Mouse (Mus musculus) G1E (cell line): ENCODE data around the gene Chpf.

Experiments
- CTCF ChIP-seq: IDR thresholded peaks from 2 replicates; pipeline ENCODE4 v1.5.1; 2012; ENCODE audit warnings: low read depth, low read length, inconsistent platforms, mixed read lengths
- GATA1 ChIP-seq: IDR thresholded peaks from 2 replicates; pipeline ENCODE4 v1.6.1; 2012; ENCODE audit warnings: borderline replicate concordance, low read length, inconsistent platforms, mixed read lengths
- GATA2 ChIP-seq: IDR thresholded peaks from 2 replicates; pipeline ENCODE4 v1.6.1; 2012; ENCODE audit warnings: low read depth, low read length, inconsistent platforms, borderline replicate concordance
- POLR2AphosphoS5 ChIP-seq: IDR thresholded peaks from 2 replicates; pipeline ENCODE4 v1.6.1; 2012; ENCODE audit warnings: low read depth, low read length, inconsistent platforms; ENCODE audit not compliant: insufficient replicate concordance
- TAL1 ChIP-seq: conservative IDR thresholded peaks from 2 replicates; pipeline ENCODE4 v1.6.1; 2012; ENCODE audit warnings: low read depth, low read length, inconsistent platforms, mixed read lengths

- TF ChIP-seq CTCF, result no peak
- TF ChIP-seq POLR2AphosphoS5, result no peak
- no peak for TF ChIP-seq TAL1
- TF ChIP-seq GATA1, result no peak
- TF ChIP-seq GATA2, result no peak
Observed at GRCm38 (mm10) chr1:75457710-75458024, 21.4 kb downstream of the Chpf start.
